Mouse (Mus musculus): ENCODE measurements at regions not wholly inside any gene's neighbourhood (a gene's known extent, or its start where the extent isn't known, plus 50 kb on each side); places are given as distances from the start of the nearest gene placed in this dataset.

DNA sequence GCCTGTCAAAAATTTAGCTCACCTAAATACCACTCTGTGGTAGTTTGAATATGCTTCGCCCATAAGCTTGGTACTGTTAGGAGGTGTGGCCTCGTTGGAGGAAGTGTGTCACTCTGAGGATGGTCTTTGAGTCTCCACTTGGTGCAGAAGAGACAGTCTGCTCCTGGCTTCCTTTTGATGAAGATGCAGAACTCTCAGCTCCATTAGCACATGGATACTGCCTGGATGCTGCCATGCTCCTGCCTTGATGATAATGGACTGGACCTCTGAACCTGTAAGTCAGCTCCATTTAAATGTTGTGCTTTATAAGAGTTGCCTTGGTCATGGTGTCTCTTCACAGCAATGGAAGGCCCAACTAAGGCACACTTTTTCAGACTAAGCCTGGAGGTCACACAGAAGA is 56.9 kb upstream of the Pik3r1 start:
- Histone ChIP-seq H3K36me3 (ENCODE audit: control insufficient read depth, insufficient read depth, low read length) (no peaks in the 10 kb centered on the region), H3K27ac (ENCODE audit: low read length) (no peak overlapping the region), H3K4me2 (ENCODE audit: low read depth, low read length) (no peak overlapping the region), H3K9ac (ENCODE audit: low read length) (no peak overlapping the region), H3K27me3 (ENCODE audit: control insufficient read depth, insufficient read depth, low read length) (no peaks in the 10 kb centered on the region), H3K4me1 (ENCODE audit: control insufficient read depth, insufficient read depth, low read length) (no peaks in the 10 kb centered on the region), H3K4me3 (replicated peaks; ENCODE audit: low read length) (no peak overlapping the region), H3K9me3 (replicated peaks; ENCODE audit: control insufficient read depth, low read length) (no peaks in the 10 kb centered on the region; the same call in 1 of the 2 replicates)
- WGBS: 90% methylated on average over 2 of the region's 2 CpGs
- no peak for ATAC-seq (ENCODE audit: insufficient read depth, low FRiP score)

DNA sequence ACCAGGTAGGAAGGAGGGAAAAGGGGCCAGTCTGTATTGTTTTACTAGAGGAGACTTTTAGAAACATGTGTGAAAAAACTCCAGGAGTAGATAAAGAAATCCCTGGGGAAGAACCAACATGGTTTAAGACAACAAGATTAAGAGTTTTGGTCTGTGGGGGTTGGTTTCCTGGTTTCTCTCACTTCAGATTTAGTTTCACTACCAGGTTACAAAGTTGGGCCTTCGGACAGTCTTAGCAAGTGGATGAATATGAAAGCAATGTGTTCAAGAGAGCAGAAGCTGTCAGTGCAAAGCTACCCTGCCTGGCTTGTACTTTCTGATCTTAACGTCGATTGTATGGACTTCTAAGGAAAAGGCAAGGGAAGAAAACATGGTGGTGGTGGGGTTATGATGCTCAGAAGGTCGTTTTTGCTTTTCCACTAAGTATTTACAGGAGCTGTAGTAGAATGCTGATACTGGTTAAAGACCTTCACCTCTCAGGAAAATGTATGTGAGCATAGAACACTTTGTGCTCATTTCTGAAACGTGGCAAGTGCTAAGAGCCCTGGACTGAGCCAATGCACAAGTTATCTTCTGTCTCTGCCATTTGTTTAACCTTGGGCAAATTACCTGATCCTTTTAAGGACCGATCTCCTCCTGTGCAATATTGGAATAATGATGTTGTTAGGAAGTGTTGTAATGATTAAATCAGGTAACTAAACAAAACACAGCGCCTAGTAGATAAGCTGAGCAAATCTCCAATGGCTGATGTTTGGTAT is 64.0 kb upstream of the Pik3r1 start:
- no peak overlapping the region for H3K9ac ChIP-seq (ENCODE audit: low read length)
- H3K4me1 ChIP-seq (ENCODE audit: control insufficient read depth, insufficient read depth, low read length): peaks cover 4% of the 10 kb centered on the region; the same call in 1 of the 2 replicates
- WGBS: 56% methylated on average over 7 of the region's 7 CpGs
- no peaks in the 10 kb centered on the region for H3K9me3 ChIP-seq (replicated peaks; ENCODE audit: control insufficient read depth, low read length)
- no peaks in the 10 kb centered on the region for H3K36me3 ChIP-seq (ENCODE audit: control insufficient read depth, insufficient read depth, low read length)
- peak overlapping the region; percentile 55 for H3K27ac ChIP-seq (ENCODE audit: low read length)
- no peak overlapping the region for H3K4me2 ChIP-seq (ENCODE audit: low read depth, low read length)
- H3K4me3 ChIP-seq (replicated peaks; ENCODE audit: low read length): no peak overlapping the region
- peak; percentile 76; the same call in 1 of the 2 replicates for ATAC-seq (ENCODE audit: insufficient read depth, low FRiP score)
- no peaks in the 10 kb centered on the region for H3K27me3 ChIP-seq (ENCODE audit: control insufficient read depth, insufficient read depth, low read length)

DNA sequence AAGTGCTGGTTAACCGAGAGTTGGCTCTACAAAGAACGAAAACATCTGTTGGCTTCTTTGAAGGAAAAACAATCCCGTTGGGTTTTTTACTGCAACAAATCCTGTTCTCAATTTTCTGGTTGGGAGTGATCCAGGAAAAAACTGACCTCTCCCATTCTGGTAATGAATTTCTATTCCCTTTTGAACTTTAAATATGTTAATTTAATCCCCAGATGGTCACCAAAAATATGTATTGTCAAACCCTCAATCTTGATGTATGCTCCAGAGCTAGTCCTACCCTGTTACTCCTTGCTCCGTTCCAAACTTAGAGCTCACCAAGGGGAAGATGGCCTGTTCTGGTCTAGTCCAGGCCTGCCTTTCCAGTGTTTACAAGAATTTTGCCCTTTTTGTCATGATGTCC is 66.5 kb upstream of the Pik3r1 start:
- Histone ChIP-seq H3K36me3 (ENCODE audit: control insufficient read depth, insufficient read depth, low read length) (no peaks in the 10 kb centered on the region), H3K27me3 (ENCODE audit: control insufficient read depth, insufficient read depth, low read length) (no peaks in the 10 kb centered on the region), H3K4me3 (replicated peaks; ENCODE audit: low read length) (no peak overlapping the region), H3K4me2 (ENCODE audit: low read depth, low read length) (no peak overlapping the region), H3K4me1 (ENCODE audit: control insufficient read depth, insufficient read depth, low read length) (peaks cover 4% of the 10 kb centered on the region; the same call in 1 of the 2 replicates), H3K9ac (ENCODE audit: low read length) (no peak overlapping the region), H3K9me3 (replicated peaks; ENCODE audit: control insufficient read depth, low read length) (no peaks in the 10 kb centered on the region), H3K27ac (ENCODE audit: low read length) (no peak overlapping the region)
- ATAC-seq (ENCODE audit: insufficient read depth, low FRiP score): no peak
- WGBS: 63% methylated on average over 4 of the region's 4 CpGs

DNA sequence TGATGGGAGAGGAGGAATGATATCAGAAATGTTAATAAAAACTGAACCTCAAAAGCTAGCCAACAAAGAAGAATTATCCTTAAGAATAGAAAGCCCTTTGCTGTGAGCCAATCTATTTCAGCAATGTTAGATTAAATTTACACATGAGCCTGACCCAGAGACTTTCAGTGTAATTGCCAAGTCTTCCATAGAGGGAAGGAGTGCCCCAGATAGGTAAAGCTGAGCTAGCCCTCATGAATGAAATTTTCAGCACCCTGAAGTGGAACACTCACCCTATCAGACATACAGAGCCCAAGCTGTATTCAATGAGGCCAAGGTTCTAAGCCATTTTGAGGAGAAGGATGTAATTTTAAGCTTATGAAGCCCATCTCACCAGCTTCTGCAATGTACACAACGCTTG is 69.0 kb upstream of the Pik3r1 start:
- Histone ChIP-seq H3K27ac (ENCODE audit: low read length) (no peak overlapping the region), H3K4me3 (replicated peaks; ENCODE audit: low read length) (no peak overlapping the region), H3K4me1 (ENCODE audit: control insufficient read depth, insufficient read depth, low read length) (no peaks in the 10 kb centered on the region), H3K9ac (ENCODE audit: low read length) (no peak overlapping the region), H3K9me3 (replicated peaks; ENCODE audit: control insufficient read depth, low read length) (no peaks in the 10 kb centered on the region), H3K27me3 (ENCODE audit: control insufficient read depth, insufficient read depth, low read length) (no peaks in the 10 kb centered on the region), H3K36me3 (ENCODE audit: control insufficient read depth, insufficient read depth, low read length) (no peaks in the 10 kb centered on the region), H3K4me2 (ENCODE audit: low read depth, low read length) (no peak overlapping the region)
- ATAC-seq (ENCODE audit: insufficient read depth, low FRiP score): peak; percentile 66; the same call in 1 of the 2 replicates
- 85% methylated on average over 1 of the region's 1 CpGs for WGBS

DNA sequence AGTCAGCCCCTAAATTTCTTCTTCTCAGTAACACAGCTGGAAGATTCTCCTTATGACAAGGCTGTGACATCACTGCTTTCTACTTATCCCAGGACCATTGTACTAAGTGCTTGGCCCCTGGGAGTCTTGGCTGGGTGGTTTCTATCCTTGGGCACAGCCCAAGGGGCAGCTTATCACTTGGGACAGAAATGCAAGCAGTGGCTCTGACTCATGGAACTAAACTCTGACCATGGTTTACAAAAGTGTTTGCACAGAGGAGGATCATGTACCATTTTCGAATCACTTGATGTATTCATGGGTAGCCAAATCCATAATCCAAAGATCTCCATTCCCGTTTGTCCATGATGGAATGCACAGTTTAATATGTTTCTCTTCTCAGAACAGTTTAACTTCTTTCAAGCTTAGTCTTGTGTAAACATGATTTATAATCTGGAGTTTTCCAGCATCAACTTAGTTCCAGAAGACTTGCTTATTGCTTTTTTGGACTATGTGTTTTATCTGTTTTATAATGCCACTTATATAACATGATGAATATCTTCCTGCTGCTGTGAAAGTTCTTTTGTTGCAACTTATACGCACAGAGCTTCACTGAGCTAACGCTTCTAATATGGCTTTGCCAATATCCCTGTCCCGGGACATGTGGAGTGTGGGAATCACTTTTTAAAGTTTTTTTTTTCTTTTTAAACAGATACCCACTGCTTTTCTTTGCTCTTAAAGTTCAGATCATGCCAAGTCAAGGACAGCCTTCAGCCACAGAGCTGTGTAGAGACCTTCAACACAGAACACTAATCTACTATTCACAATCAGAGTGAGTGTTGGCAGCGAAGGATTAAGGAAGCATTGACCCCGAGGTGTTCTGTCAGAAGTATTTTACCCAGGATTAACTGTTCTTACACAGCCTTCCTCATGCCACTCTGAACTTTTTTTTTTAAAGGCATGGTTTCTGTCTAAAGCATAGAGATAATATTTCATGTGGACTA is 76.7 kb upstream of the Pik3r1 start:
- H3K27me3 ChIP-seq (ENCODE audit: control insufficient read depth, insufficient read depth, low read length): no peaks in the 10 kb centered on the region
- H3K9me3 ChIP-seq (replicated peaks; ENCODE audit: control insufficient read depth, low read length): no peaks in the 10 kb centered on the region
- H3K27ac ChIP-seq (ENCODE audit: low read length): peak overlapping the region; percentile 64
- H3K9ac ChIP-seq (ENCODE audit: low read length): no peak overlapping the region
- H3K4me2 ChIP-seq (ENCODE audit: low read depth, low read length): no peak overlapping the region
- peak; percentile 78 for ATAC-seq (ENCODE audit: insufficient read depth, low FRiP score)
- H3K36me3 ChIP-seq (ENCODE audit: control insufficient read depth, insufficient read depth, low read length): no peaks in the 10 kb centered on the region
- H3K4me3 ChIP-seq (replicated peaks; ENCODE audit: low read length): no peak overlapping the region
- peaks cover 11% of the 10 kb centered on the region for H3K4me1 ChIP-seq (ENCODE audit: control insufficient read depth, insufficient read depth, low read length)
- 40% methylated on average over 7 of the region's 7 CpGs for WGBS

DNA sequence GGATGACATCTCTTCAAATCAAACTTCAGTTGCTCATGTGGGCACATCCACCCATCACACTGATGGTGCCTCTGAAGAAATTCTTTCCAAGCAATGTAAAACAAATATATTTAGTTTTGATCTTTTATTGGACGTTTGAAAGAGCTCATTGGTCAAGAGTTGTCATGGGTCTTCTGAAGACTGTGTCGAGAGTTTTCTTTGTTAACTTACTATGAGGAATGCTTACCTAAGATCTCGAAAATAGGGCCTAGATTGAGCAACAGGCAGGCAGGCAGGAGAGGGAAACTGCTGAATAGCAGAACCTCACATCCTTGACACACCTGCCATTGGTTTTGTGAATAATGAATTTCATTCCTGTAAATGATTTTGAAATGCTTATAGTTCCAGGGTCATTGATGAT is 78.0 kb upstream of the Pik3r1 start:
- Histone ChIP-seq H3K27ac (ENCODE audit: low read length) (no peak overlapping the region), H3K36me3 (ENCODE audit: control insufficient read depth, insufficient read depth, low read length) (no peaks in the 10 kb centered on the region), H3K4me3 (replicated peaks; ENCODE audit: low read length) (no peak overlapping the region), H3K9ac (ENCODE audit: low read length) (no peak overlapping the region), H3K4me2 (ENCODE audit: low read depth, low read length) (no peak overlapping the region), H3K27me3 (ENCODE audit: control insufficient read depth, insufficient read depth, low read length) (no peaks in the 10 kb centered on the region), H3K9me3 (replicated peaks; ENCODE audit: control insufficient read depth, low read length) (no peaks in the 10 kb centered on the region), H3K4me1 (ENCODE audit: control insufficient read depth, insufficient read depth, low read length) (peaks cover 11% of the 10 kb centered on the region)
- ATAC-seq (ENCODE audit: insufficient read depth, low FRiP score): no peak
- 54% methylated on average over 3 of the region's 3 CpGs for WGBS

DNA sequence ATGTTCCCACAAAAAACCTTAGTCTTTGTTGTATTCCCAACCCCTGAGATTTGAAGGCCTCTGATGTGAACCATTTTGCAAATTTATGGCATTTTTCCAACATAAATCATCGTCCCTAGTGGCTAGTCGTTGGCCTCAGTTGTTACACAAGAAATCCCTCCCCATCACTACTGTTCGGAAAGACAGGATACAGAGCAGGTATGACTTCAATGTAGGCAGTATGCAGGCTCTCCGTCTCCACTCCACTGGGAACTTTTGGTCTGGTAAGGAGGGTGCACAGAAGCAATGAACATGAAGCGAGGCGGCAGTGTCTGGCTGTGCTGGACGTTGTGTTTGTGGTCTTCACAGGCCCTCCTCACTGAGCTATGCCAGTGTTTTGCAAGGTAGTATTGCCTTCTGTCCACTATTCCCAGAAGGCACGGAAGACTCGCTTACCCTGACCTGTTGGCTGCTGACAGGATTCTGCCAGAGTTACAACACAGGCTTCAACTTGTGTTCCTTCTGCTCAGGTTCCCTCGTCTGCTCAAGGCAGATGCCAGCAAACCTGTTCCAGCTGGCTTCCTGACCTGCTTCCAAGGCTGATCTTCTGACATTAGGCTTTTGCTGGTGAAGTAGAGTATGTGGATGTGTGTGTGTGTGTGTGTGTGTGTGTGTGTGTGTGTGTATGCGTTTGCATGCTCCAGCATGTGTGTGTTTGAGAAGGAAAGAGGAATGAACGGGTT is 80.0 kb upstream of the Pik3r1 start:
- Histone ChIP-seq H3K27me3 (ENCODE audit: control insufficient read depth, insufficient read depth, low read length) (no peaks in the 10 kb centered on the region), H3K36me3 (ENCODE audit: control insufficient read depth, insufficient read depth, low read length) (no peaks in the 10 kb centered on the region), H3K9me3 (replicated peaks; ENCODE audit: control insufficient read depth, low read length) (no peaks in the 10 kb centered on the region), H3K4me3 (replicated peaks; ENCODE audit: low read length) (no peak overlapping the region), H3K4me2 (ENCODE audit: low read depth, low read length) (no peak overlapping the region), H3K9ac (ENCODE audit: low read length) (no peak overlapping the region), H3K27ac (ENCODE audit: low read length) (peak overlapping the region; percentile 67; the same call in 1 of the 2 replicates), H3K4me1 (ENCODE audit: control insufficient read depth, insufficient read depth, low read length) (peaks cover 11% of the 10 kb centered on the region)
- ATAC-seq (ENCODE audit: insufficient read depth, low FRiP score): no peak
- WGBS: 56% methylated on average over 12 of the region's 12 CpGs

DNA sequence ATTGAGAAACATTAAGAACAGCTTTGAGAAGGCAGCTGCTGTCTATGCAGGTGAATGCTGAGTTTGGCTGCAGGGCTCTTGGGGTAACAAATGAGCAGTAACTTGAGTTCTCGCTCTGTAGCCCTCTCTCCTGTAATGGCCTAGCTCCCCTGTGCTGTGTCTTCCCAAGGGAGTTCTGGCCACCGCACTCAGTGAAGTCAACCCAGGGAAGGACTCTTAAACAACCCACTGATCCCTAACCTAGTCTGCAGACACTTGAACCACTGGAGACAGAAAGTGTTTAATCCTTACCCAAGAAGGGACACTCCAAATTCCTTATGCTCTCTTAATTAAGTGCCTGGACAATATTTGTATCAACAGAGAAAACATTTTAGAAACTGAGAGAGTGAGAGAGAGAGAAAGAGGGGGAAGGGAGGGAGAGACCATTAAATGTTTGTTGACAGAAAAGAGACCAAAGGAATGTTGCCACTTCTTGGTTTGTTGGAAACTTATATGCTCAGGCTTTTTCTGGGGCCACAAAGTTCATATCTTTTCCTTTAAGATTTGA is 80.7 kb upstream of the Pik3r1 start:
- Histone ChIP-seq H3K4me2 (ENCODE audit: low read depth, low read length) (no peak overlapping the region), H3K36me3 (ENCODE audit: control insufficient read depth, insufficient read depth, low read length) (no peaks in the 10 kb centered on the region), H3K27me3 (ENCODE audit: control insufficient read depth, insufficient read depth, low read length) (no peaks in the 10 kb centered on the region), H3K27ac (ENCODE audit: low read length) (peak overlapping the region; percentile 62; the same call in 1 of the 2 replicates), H3K9ac (ENCODE audit: low read length) (no peak overlapping the region), H3K4me1 (ENCODE audit: control insufficient read depth, insufficient read depth, low read length) (peaks cover 11% of the 10 kb centered on the region), H3K9me3 (replicated peaks; ENCODE audit: control insufficient read depth, low read length) (no peaks in the 10 kb centered on the region), H3K4me3 (replicated peaks; ENCODE audit: low read length) (no peak overlapping the region)
- no peak for ATAC-seq (ENCODE audit: insufficient read depth, low FRiP score)
- 70% methylated on average over 2 of the region's 2 CpGs for WGBS

All from stomach, embryonic 16.5 days (tissue).